Mouse (Mus musculus) thymus, postnatal 10 days (tissue): ENCODE measurements around the gene Prdm11.

Source experiments
- DNase-seq, 2 experiments: peaks; one replicate each; pipeline ENCODE4 v3.0.0; 2021; ENCODE audit warnings: low spot score in 2 of 2

The Prdm11 gene

DNA sequence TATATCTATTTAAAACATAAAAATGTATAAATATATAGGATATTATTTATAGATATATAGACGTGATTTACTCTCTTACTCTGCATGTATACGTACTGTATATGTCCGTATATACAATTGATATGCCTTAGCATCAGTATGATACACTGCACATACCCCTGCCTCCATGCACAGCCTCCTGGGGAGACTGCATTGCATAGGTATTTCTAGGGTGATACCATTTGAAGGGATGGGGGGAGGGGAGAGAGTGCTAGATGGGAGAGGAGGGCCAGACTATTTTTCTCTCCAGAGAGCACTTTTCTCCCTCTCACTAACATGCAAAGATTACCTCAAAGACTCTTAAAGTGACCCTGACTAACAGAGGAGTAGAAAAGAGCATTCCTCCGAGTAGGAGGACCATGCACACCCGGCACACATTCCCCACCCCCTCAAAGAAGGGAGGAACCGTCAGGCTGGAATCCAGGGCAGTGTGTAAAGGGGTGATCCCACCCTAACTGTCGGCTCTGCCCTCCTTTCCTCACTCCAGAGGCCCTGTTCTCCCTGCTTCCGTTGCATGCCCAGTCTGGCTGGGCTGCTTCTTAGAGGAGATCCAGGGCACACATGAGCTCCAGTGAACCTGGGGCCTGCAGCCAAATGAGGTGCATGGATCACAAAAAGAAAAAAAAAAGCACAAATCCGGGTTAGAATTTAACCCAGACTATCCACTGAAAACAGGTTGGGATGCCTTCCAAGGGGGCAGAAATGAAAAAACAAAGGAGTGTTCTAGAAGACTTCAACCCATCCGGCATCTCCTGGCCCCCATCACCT lies 78.7 kb downstream of the Prdm11 start:
- DNase-seq: no peak

DNA sequence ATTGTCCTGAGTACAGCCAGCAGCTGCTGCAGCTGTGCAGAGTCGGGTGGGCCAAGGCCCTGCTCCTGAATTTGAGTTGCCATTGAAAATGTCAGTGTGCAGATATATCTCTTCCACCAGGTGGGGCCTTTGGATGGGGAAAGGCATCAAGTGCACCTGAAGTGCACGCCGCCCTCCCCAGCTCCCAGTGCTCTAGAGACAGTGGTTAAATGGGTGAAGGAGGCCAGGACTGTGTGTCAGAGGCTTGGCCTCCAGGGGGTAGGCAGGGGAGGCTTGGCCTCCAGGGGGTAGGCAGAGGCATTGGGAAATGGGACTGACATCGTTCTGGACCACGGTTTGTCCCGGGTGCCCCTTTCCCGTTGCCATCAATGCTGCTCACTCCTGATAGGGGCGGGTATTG lies 79.7 kb downstream of the Prdm11 start:
- peak in 1 of 2 experiments; percentile 52 for DNase-seq

DNA sequence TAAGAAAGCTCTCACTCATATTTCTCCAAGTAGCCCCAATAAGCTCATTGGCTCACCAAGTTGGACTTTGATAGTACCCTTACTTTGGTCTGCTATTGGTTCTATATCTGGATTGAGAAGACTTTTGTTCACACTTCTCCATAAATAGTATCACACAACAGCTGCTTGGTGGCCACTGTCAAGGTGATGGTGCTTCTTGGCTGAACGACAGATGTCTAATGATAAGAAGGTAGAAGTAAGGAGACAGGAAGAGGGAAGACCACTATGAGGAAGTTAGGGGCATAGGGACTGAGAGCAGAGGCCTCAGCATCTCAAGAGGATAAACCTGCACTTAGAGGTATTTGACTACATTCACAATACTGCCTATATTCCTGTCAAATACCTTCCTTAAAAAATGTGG lies 81.6 kb downstream of the Prdm11 start:
- DNase-seq: no peak

DNA sequence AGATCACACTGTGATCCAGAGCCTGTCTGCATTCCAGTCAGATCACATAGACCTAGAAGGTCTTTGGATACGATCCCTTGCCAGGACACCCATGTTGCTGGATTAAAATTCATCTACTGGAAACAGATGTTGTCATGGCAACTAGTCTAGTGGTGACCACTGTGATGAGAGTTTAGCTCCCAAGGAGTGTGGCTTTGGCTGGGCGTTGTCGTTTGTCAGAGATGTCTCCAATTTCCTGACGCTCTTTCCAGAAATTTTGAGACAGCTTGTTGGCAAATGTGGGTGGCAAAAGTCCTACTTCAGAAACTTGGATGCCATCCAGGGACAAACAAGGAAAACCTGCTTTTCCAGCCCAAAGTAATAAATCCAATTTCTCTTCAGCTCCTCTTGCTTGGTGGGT lies 87.3 kb downstream of the Prdm11 start:
- no peak for DNase-seq

DNA sequence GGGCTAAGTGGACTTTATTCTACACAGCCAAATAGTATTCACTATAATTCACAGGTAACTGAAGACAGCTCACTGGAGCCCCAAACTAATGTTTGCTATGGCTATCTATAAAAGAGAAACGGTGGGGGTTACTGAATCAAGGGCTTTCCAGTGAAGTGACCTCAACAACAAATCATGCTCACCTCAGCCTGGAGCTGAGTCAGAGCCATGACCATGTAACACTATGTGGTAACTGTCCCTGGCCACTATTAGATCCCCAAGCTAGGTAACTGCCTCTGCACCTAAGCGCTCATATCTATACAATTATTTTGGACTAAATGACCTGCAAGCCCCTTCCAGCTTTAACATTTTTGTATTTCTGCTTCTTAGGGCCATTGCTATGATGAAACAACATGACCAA lies 89.0 kb downstream of the Prdm11 start:
- DNase-seq: no peak

DNA sequence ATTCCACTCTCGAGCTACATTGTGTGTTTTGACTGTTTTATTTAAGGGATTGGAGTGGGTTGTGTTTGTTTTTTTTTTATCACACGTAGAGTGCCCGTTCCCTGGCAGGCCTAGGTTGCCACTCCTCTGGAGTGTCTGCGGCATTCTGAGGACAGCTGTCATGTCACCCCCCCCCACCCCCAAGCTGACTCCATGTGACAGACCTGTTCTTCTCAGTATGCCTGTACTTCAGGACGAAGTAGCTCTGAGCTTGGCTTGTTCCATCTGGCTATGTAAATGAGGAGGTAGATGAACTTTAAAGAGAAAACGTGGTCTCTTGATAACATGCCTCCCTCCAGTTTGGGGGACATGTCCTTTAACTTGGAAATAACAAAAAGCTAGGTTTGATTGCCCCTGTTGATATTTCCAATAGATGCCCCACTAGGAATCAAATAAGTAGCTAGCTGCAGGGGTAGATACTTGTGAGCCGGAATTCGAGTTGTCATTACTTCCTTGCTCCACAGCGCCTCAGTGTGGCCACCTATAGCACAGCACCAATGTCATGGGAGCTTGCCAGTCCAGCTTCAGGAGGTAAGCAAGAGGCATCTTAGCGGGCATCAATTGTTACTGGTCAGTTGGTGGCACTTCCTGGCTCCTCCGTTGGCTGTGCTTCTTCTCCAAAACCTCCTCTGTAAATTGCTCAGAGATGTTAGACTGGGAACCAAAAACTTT lies 91.4 kb downstream of the Prdm11 start:
- peak; percentile 75 to 91 for DNase-seq

DNA sequence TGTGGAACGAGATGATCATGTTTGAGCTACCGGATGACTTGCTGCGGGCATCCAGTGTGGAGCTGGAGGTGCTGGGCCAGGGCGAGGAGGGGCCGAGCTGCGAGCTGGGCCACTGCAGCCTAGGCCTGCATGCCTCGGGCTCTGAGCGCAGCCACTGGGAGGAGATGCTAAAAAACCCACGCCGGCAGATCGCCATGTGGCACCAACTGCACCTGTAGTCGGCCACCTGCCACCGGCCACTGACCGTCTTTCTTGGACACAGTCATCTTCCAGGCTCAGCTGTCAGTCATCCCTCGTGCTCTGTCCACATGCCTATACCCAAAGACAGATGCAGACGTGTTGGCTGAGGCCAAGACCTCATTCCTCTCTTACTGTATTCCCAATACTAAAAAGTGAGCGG lies 92.5 kb downstream of the Prdm11 start:
- no peak for DNase-seq

DNA sequence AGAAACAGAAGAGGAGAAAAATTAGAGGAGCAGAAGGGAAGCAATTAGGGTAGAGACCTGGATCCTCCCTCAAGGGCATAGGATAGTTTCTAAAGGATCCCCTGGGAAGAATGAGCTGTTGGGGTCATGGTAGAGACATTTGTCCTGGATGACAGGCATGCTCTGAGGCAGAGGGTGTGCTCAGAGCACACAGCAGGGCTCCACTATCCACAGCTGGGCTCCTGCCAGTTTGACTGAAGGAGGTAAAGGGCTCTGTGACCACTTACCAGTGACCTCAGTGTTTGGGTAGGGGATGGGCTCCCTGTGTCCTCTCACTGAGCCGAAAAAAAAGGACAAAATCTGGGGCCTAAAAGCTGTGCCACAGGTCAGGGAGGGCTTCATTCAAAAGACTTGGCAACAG lies 96.4 kb downstream of the Prdm11 start:
- no peak for DNase-seq

DNA sequence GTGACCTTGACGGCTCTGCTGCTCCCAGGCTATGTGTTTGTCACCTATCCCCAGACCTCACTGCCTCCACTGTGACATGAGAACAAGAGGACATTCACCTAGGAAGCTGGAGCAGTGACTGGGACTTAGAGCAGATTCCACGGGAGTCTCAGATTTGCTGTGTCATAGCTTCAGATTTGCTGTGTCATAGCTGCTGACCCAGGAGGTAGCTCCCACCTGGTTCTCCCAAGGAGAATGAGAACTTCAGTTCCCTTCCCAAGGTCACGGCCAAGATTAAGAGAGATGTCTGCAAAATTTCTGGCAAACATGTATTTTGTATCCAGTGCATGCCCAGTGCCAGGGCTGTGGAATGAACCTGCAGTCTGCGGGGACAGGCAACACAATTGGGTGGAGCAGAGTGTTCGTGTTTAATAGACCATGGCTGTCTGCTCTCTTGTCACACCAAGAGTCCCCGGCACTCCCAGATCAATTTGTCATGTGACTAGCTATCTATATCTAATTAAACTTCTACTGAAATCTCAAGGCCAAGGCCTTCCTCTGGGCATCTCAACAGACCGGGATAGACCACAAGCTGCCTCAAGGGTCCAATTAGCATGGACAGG lies 97.2 kb downstream of the Prdm11 start:
- DNase-seq: no peak

DNA sequence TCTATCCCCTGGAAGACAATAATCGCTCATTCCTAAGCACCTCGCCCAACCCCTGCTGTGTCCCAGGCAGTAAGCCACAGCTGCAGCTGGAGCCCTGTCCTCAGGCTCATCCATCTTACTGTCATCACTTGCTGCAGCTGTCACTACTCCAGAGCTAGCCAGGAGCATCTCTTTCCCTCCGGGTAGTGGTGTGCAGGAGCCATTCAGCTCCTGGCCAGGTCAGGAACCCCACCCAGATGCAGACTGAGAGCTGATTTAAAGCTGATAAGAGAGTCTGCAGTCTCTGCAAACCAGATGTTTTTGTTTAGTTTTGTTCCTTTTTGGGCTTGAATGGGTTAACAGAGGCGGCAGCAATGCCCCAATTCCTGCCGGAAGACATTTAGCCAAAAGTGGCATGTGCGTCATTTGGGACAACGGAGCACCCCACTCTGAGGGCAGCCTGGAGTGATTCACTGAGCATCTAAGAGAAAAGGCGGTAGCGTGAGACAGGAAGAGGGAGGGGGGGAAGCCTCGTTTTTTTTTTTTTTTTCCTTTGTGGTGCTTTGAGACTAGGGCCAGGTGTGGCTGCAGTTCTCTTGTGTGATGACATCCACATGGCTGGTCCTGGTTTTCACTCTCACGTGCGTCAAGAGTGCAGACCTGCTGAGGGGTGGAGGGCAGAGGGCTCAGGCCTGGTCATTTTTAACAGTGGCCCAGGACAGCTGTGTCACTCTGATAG lies 97.8 kb downstream of the Prdm11 start:
- peak; percentile 64 to 67 for DNase-seq

DNA sequence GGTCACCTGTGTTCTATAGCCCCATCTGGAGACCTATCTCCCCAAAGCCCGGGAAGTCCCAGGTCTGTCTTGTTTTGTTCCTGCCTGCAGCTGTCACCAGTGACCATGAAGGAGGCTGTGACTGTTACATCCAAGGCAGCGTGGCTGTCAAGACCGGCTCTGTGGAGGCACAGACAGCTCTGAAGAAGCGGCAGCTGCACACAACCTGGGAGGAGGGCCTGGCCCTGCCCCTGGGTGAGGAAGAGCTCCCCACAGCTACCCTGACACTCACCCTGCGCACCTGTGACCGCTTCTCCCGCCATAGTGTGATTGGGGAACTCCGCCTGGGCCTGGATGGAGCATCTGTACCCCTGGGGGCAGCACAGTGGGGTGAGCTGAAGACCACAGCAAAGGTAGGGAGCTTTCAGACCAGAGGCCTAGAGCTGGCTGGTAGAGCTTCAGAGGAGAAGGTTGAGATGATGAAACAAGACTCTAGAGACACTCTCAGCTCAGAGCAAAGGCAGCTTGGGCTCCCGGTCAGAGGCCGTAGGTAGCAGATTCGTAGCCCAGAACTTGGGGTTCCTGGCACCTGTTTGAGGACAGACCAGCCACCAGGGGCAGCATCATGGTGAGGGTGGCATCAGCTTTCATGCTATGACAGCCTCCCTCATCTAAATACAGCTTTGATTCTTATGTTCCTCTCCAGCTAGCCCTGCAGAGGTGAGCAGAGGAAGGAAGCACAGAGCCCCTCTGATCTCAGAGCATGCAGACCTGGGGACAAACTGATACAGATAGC lies 100.0 kb downstream of the Prdm11 start:
- DNase-seq: peak; percentile 77 to 84

DNA sequence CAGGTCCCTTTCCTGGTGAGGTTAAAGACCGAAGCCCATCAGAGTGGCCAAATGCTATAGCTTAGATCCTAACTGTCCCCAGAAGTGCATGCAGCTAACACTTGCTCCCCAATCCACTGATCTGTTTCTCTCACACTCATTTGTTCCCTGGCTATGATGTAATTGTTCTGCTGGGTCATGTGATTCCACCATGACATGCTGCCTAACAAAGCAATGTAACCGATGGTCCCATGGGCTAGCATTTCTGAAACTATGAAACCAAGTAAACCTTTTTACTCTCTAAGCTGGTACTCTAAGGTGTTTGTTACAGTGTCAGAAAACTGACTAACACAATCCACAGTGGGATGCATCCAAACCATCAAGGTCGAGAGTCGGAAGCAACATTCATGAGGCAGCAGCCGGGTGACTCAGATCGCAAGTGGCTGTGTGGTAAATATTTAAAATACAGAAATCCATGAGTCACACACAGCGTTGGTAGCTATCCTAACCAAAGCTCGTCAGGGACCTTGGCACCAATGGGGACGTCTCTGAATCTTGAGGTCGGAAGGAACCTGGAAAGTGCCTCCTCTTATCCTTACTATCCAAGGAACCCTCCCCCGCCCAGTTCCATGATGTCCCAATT lies 100.7 kb downstream of the Prdm11 start:
- no peak for DNase-seq

DNA sequence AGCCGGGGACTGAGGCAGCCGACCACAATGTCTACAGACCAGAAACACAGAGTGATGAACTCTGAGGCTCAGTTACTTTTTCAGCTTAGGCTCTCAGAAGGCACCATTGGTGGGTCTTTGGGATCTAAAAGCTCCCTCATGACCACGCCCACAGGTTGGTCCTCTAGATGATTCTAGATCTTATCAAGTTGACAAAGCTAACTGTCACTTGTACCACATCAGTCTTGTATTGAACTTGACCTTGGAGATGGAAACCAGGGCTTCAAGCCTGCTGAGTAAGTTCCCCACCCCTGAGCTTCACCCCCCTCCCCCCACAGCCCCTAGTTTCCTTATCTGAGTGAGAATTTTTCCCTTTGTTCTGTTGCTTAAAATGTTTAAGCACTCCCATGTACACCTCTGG lies 101.6 kb downstream of the Prdm11 start:
- DNase-seq: no peak

DNA sequence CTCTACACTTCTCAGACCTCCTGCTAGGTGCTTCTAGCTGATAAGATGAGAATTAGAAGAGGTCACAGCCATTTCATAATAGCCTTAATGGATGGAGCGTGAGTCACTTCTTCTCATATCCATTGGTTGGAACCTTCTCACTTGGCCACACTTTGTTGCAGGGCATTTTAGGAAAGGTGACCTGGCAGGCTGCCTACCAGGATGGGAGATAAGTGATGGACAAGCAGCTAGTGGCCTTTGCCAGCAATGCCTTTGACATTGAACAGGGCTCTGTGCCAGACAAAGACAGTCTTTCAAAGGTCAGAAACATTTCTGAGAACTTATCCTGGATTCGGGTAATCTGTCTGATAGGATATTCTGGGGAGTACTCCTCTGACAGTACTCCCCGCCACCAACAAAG lies 102.6 kb downstream of the Prdm11 start:
- no peak for DNase-seq

DNA sequence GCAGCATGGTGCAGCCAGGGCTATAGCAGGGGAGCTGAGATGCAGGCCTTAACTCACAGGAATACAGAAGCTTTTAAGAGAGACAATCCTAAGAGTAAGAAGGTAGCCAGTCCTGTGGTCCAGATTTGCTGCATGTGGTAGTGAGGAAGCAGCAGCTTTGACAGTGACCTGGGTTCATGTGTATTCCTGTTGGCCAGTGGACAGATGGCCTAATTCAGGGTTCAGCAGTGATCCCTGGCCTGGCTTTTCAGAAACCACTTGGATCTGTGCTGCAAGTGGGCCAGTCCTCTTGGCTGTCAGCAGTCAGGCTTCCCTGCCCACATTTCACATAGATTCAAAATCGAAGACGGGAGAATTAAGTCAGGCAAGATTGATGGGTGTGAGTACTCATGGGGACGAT lies 104.5 kb downstream of the Prdm11 start:
- no peak for DNase-seq

DNA sequence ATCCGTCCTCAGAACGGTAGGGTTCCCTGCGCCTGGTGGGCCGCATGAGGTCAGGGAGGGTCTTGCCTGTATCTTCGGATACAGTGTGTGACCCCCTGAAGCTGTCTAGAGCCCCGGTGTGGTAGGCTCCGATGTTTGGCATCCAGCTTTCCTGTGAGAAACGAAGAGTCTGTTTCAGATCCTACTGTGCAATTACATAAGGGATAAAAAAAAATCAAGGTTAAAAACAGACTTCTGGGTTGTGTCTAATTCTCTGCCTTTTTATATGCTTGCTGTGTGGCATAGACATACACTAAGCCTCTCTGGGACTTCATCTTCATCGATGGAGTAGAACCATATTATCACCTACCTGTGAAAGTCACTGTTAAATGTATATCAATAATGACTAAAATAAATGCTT lies 105.0 kb downstream of the Prdm11 start:
- no peak for DNase-seq

DNA sequence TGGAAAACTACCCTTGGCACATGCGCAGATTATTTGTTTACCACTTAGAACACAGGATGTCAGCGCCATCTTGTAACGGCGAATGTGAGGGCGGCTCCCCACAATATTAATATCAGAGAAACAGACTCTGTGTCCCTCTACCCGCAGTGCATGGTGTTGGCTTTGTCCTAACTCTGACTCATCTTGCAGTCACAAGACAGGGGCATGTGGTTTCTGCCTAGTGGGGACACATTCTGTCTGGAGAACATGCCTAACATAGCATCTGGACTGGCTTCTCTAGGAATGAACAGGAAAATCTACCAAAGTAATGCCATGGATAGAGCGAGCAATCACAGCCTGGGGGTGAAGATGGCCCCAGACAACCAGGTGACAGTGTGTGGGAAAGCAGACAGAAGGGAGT lies 107.1 kb downstream of the Prdm11 start:
- DNase-seq: no peak

DNA sequence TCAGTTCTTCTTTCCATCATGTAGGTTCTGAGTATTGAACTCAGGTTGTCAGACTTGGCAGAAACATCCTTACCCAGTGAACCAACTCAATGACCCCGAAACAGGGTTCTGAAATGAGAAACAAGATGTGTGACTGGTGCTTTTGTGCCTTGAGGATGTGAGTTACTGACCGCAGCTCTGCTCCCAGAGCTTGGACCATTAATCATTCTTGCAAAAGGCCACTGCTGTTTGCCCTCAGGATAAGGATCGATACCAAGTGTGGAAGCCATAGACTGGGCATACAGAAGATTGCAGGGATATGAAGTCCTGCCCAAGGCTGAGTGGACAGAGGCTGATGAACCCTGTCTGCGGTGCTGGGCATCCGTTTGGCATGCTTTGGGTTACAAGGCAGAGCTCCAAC lies 107.9 kb downstream of the Prdm11 start:
- DNase-seq: no peak

DNA sequence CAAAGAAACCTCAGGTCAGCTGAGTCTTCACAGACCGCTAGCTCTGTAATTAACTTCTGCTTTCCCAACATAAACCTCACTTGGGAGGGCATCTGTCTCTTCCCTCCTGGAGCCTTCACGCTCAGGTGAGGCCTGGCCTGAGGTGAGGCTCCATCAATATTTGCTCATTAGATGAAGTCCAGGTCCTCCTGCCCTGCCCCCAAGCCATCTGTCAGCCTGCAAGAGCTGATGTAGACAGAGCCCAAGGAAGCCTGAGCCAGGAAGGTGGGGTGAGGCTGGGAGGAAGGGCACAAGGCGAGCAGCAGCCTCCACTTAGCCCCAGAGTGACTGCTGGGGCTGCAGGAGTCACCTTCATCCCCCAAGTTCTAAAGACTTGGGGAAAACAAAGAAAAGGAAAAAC lies 110.5 kb downstream of the Prdm11 start:
- no peak for DNase-seq

DNA sequence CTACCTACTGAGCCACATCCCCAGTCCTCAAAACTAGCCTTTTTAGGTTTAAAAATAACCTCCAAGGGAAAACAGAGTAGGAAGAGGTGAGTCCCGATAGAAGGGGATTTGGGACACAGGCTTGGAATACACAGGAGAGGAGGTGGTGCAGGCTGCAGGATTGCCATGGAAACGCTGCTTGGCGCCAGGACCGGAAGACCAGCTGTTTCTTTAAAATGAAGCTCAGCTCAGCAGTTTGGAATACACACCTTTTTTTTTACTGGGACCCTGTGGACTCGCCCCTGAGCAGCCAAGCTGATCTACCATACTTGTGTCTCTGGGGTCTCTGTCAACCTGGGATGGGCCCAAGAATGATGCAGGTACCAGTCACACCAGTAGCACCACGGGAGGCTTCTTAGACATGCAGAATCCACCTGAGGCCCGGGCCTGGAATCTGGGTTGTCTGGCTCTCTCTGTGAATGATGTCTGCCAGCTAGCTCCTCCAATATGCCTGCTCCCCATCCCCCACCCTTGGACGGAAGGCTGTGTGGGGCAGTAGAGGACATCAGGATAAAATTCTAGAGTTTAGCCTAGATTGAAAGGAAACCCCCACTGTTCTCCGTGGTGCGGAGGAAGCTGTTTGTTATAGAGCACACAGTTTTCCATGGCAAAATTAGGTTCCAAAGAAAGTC lies 111.5 kb downstream of the Prdm11 start:
- DNase-seq: no peak

DNA sequence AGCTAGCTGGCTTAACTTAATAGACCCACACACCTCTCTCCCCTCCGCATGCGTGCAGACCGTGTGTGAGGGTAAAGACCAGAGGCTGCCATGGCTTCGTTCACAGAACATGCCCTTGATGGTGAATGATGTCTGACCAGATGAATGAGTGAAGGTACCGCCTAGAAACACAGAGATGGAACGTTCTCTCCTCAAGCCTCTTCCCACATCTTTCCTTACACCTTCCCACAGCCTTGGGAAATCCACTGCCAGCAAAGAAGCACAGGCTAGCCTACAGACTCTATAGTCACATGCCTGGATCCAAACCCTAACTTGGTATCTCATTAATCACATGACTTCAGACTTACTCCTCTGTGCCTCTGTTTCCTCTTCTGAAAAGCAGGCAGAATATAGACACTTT lies 112.6 kb downstream of the Prdm11 start:
- DNase-seq: no peak
